Mouse (Mus musculus): ENCODE results near the gene Dtnbp1.

DNA sequence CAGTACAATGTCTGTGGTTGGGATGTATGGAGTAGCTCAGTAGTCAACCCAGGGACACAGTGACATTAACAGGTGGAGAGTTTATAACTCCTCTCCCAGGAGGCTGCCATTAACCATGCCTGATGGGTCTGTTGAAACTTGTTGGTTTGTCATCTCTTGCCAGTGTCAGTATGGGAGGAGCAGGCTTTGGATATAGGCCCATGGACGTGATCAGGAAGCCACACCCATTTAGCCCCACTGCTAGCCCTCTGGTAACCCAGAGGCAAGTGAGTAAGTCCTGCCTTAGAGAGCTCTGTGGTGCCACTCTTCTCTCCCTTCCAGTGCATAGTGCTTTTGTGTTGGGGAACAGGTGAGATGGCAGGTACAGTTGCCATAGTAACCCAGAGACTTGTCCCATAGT lies 97.7 kb downstream of the Dtnbp1 start:
- TF ChIP-seq TCF12 (IDR thresholded peaks at IDR 0.05; ENCODE audit: insufficient read depth, poor library complexity, severe bottlenecking): no peak
- TF ChIP-seq REST (IDR thresholded peaks at IDR 0.05; ENCODE audit: insufficient read depth, insufficient read length): no peak
- TF ChIP-seq CEBPB (IDR thresholded peaks at IDR 0.05; ENCODE audit: insufficient read depth, poor library complexity, severe bottlenecking): no peak
